Mouse (Mus musculus): ENCODE measurements at regions not wholly inside any gene's neighbourhood (a gene's known extent, or its start where the extent isn't known, plus 50 kb on each side); places are given as distances from the start of the nearest gene placed in this dataset.
A peak's percentile ranks its signal among the peaks of the same experiment; 100 is the strongest.

DNA sequence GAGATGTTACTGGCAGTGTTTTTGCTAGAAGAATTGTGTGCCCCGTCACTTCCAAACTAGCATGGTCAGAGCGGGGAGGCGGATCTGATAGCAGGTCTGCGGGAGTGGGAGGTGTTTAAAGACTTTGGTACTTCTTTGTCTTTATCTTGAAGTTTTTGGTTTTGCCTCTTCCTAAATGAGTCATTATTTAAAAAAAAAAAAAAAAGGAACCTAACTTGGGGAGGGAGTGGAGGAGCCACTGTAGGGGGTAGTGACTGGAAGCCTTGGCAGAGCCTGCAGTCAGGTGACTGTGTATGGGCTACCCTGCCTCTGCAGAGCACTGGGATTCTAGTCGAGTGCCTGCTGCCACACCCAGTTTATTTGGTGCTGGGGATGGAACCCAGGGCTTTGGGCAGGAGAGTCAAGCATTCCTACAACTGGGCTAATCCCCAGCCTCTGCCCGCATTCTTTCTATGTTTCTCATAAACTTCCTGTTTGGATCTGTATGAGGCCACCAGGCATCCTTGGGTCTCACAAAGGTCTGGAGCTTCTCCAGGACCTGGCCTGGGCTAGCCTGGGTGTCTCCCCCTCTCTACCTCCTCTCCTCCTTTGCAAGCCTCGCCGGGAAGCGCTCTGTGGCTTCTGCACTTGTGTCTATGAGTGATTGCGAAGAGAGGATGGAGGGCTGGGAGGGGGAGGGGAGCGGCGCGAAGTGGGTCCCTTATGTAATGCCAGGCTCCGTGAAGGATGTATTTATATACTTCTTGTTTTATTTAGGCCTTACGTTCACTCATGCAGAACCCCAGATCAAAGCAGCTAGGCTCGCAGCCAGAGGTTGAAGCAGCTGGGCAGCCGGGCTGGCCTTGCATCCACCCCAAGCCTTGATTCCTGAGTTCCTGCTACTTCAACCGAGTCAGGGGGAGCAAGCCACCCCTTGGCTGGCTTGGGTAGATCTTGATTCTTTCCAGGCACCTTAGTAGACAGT lies 143.1 kb upstream of the Mrps10 start:
- peak; percentile 39 to 61 for DNase-seq

- DNase-seq, result no peak
Measured at GRCm38 (mm10) chr17:47221068-47221796, 147.5 kb upstream of the Mrps10 start.

DNA sequence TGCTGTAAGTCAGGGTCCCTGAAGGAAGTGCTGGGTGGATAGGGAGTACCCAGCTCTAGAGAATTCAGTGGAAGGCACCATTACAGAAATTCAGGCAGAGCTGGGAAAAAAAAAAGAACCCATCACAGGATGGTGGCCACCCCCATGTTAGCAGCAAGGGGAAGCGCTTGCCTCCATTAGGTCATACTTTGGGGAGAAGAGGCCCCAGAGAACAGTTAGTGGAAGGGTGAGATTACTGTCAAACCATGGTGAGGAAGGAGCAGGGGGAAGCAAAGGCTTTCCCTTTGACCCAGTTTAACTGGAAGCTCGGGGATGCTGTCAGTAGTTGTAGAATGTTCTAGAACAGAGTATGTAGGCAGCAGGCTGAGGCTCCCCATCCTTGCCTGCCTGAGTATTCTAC lies 148.8 kb upstream of the Mrps10 start:
- DNase-seq, result no peak

DNA sequence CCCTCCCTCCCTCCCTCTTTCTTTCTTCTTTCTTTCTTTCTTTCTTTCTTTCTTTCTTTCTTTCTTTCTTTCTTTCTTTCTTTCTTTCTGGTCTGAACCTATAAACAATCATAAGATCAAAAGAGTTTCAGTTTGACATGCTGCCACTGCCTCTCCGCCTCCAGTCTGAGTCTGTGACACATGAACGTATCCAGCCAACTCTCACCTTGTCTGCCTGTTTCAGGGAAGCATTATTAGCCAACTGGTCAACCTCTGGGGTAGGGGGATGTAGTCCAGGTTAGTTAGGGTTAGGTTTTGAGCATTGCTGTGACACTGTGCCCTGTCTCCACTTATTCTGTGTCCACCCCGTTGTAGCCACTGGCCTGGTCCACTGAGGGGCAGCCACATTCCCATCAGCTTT lies 152.2 kb upstream of the Mrps10 start:
- DNase-seq, result no peak

GRCm38 (mm10) chr17:47215841-47216240 lies 152.8 kb upstream of the Mrps10 start:
- DNase-seq, result no peak

DNA sequence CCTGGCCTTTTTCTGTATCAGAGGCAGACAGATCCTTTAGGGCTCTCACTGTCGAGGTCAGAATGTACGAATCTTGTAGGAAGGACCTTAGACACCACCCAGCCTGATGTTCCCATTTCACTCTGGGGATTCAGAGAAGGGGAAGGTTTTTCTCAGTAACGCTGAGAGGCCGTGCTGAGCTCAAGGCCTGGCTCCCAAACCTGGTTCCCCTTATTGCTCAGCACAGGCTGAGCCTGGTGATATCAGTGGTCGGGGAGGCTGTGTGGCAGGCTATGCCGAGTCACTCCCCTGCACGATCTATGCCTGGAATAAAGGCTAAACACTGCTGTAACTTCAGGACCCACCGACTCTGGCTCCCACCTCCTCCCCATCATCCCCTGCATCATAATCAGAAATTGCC lies 154.6 kb upstream of the Mrps10 start:
- no peak for DNase-seq

GRCm38 (mm10) chr17:47210441-47211196 lies 158.1 kb upstream of the Mrps10 start:
- no peak for DNase-seq

DNA sequence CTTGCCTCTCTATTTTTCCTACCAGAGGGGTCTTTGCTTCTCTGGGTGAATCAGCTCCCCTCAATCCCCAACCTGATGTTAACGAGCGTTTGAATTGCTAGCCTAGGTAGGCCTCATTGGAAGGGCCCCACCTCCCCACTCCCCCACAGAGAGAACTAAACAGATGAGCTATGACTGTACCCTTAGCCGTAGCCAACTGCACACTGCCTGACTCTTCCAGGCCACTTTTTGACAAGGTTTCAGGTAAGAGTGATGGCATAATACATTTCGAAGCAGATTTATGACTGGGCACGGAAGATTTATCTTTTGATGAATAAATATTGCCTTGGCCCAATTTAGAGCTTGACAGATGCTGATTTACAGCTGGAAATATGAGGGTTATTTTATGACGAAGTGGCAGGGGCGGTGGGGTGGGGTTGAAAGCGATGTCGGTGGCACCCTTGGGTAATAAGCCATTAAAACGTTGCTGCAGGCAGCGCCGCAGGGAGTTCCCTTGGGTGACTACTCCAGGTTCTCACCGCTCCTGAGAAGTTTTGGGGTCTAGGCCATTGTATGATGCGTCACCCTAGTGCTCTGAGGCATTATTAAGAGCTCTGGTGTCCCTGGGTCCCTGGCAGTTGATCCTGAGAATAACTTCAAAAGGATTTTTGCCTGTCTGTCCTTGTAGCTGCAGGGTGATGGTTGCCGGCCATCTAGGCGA lies 159.7 kb upstream of the Mrps10 start:
- DNase-seq, result no peak

- no peak for DNase-seq
Measured at GRCm38 (mm10) chr17:47207471-47207870, 161.2 kb upstream of the Mrps10 start.

GRCm38 (mm10) chr17:47204470-47205162 lies 164.1 kb upstream of the Mrps10 start:
- DNase-seq, result no peak

GRCm38 (mm10) chr17:47199206-47199605 lies 169.5 kb upstream of the Mrps10 start:
- no peak for DNase-seq

DNA sequence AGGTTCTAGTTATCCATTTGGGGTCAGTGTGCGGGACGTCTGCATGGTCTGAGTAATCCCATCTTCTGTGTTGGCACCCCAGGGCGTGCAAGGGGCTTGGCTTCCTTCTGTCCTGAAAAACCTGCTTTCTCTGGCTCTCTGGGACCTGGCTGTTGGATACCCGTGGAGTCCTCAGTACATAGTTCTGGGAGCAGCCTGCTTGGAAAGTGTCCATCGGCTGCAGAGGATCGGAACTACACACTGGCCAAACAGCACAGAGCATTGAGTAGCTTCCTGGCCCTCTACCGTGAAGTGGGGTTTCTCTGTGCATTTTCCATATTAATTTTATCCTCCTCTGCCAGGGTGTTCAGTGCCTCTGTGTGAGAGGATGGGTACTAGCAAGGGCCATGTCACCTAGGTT lies 170.7 kb upstream of the Mrps10 start:
- no peak for DNase-seq

GRCm38 (mm10) chr17:47196992-47197391 lies 171.7 kb upstream of the Mrps10 start:
- no peak for DNase-seq

DNA sequence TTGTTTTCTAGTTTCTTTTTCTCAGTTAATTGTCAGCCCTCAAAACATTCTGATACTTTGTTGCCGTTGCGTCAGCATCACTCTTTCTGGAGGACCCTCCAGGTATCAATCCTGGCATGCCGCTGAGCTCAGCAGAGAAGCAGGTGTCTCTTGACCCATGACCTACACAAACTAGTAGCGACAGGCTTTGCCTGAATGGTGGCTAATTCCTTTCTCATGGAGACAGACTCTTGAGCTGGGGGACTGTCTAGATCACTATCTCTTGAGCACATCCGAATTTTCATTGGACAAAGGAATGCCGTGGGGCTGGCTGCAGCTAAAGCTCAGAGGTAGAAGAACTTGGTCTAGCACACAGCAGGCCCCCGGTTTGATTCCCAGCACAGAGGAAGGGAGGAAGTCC lies 172.7 kb upstream of the Mrps10 start:
- DNase-seq, result no peak

GRCm38 (mm10) chr17:47194463-47195012 lies 174.1 kb upstream of the Mrps10 start:
- no peak for DNase-seq

GRCm38 (mm10) chr17:47191416-47191815 lies 177.3 kb upstream of the Mrps10 start:
- no peak for DNase-seq

GRCm38 (mm10) chr17:47189770-47190169 lies 178.9 kb upstream of the Mrps10 start:
- DNase-seq, result no peak

DNA sequence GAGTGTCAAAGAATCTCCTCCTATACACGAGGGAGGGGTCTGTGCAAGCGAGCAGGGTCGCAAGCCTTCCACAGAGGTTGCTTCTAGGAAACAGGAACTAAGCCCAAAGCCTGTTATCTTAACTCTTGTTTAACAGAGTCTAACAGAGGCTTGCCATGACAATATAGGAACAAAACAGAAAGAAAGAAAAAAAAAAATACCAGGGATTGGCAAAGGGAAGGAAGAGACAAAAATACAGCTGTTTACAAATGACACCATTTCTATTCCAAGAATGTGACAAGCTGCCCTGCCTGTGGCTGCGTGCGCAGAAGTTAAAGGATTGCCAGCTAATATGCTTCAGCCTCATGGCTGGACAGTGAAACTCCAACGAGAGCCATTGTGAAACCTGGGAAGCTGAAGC lies 173.8 kb upstream of the Ubr2 start:
- peak; percentile 76 to 87 for DNase-seq

GRCm38 (mm10) chr17:47182118-47182517 lies 171.8 kb upstream of the Ubr2 start:
- peak; percentile 72 to 85 for DNase-seq

DNA sequence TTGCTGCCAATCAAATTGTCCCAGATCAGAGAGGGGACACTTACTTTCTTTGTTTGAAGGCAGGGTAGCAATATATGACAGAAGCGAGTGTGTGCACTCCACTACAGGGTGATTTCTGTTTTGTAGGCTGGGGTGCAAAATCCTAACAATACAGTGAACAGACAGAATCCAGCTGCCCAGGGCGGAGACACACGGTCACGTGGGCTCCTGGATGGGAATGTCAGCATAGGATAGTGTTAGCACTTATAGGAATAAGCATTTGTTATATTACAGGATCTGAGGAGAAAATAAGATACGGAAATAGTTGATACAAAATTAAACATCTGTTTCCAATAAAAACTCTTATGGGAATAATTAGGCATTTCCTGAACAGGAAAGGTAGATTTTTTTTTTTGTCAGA lies 169.1 kb upstream of the Ubr2 start:
- DNase-seq, result peak in 1 of 2 experiments; percentile 42

- DNase-seq, result peak in 1 of 2 experiments; percentile 36
Measured at GRCm38 (mm10) chr17:47178705-47179104, 168.3 kb upstream of the Ubr2 start.

All from lung, postnatal 4 days (tissue).